Mouse (Mus musculus) heart, embryonic 15.5 days (tissue): ENCODE results near the gene Tmem178. TPM values are rescaled to one million over a fixed set of nuclear protein-coding genes. Genes with fewer than 3 reads are reported as not detected.

ENCODE experiments used
- ATAC-seq: fragments of 200-750 bp; cut with Nextera tagmentation; replicated peaks from 2 replicates; pipeline ENCODE4 v1.8.0; 2017; ENCODE audit warnings: low read depth, moderate TSS enrichment; ENCODE audit not compliant: insufficient number of reproducible peaks, insufficient read depth, low FRiP score
- H3K27ac ChIP-seq: fragments of 300-500 bp; sonication (generic); 2 replicates; pipeline ENCODE4 v1.5.1; 2015; ENCODE audit warnings: mild to moderate bottlenecking, inconsistent platforms
- H3K27me3 ChIP-seq: fragments of 300-500 bp; sonication (generic); 2 replicates; pipeline ENCODE4 v1.6.1; 2015; ENCODE audit warnings: inconsistent platforms
- H3K36me3 ChIP-seq: fragments of 300-500 bp; sonication (generic); 2 replicates; pipeline ENCODE4 v1.6.1; 2015; ENCODE audit warnings: mild to moderate bottlenecking, inconsistent platforms
- H3K4me1 ChIP-seq: fragments of 300-500 bp; sonication (generic); replicated peaks from 2 replicates; pipeline ENCODE4 v1.6.1; 2015; ENCODE audit warnings: inconsistent platforms
- H3K4me2 ChIP-seq: fragments of 300-500 bp; sonication (generic); 2 replicates; pipeline ENCODE4 v1.6.1; 2015; ENCODE audit warnings: inconsistent platforms, mild to moderate bottlenecking, moderate library complexity
- H3K4me3 ChIP-seq: fragments of 300-500 bp; sonication (generic); 2 replicates; pipeline ENCODE4 v1.5.1; 2015; ENCODE audit warnings: mild to moderate bottlenecking, inconsistent platforms
- H3K9ac ChIP-seq: fragments of 300-500 bp; sonication (generic); 2 replicates; pipeline ENCODE4 v1.6.1; 2015; ENCODE audit warnings: mild to moderate bottlenecking, inconsistent platforms
- H3K9me3 ChIP-seq: fragments of 300-500 bp; sonication (generic); replicated peaks from 2 replicates; pipeline ENCODE4 v1.6.1; 2016; ENCODE audit warnings: inconsistent platforms
- WGBS: fragments of 180-500 bp; shearing (Covaris S2); methylation state at CpG from one replicate; pipeline ENCODE4 v1.1.7; 2015; ENCODE audit warnings: mixed read lengths; 5-methylcytosine and 5-hydroxymethylcytosine counted together
- polyA plus RNA-seq: library from polyadenylated mRNA; unstranded; fragments of >200 nt; fragmentation: Nextera tagmentation; extraction: Ambion mirVana; gene quantifications from 2 replicates; pipeline ENCODE4 v1.2.1, GENCODE M21; 2015

The Tmem178 gene
- polyA plus RNA-seq, 1 experiment from 2014 or later, result 5.5 TPM

DNA sequence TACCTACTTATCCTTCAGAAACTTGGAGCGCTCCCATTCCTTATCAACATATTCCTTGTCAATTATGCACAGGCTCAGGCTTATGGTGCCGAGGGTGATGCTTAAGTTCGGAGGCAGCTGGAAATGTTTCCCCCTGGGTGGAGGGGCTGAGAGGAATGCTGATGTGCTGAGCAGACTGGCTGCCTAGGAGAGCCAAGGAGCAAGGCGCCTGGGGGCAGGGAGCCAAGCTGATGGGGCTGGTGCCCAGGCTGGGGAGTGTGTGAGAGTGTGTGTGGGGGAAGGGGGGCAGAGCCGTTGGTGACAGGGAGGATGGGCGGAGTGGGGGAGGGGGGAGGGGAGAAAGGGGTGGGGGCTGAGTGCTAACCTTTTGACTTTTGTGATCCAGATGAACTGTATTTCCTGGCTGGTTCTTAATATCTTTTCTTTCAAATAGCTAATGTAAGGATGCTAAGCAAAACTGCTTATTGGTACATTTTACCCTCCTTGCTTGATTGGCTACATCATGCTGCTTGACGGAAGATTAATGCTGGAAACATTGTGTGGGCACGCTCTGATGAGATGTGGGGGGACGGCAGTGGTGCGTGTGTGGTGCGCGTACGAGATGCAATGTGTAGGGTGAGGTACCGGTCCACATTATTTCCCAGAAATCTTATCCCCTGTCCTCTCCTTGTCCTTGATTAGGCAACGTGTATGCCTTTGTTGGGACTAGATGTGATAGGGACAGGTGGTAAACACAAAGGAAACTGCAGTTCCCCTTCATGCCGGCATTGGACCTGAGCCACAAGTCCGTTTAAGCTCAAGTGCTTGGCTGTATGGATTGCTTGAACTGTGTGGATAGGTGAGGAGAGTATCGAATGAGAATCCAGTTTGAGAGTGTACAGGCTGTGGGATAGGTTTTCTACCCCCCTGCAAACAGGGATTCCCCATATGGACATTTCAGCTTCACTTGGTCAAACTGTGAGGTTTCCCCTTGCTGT, 25.5 kb downstream of the Tmem178 start:
- peaks cover 24% of the 10 kb centered on the region for H3K4me1 ChIP-seq
- H3K27ac ChIP-seq, result peak overlapping the region; percentile 1; the same call in 1 of the 2 replicates
- peak; percentile 69; the same call in 1 of the 2 replicates for ATAC-seq
- no peak overlapping the region for H3K4me3 ChIP-seq
- H3K9me3 ChIP-seq, result no peaks in the 10 kb centered on the region
- peak overlapping the region; percentile 54; the same call in 1 of the 2 replicates for H3K4me2 ChIP-seq
- 53% methylated on average over 18 of the region's 18 CpGs for WGBS
- no peak overlapping the region; the same call in 1 of the 2 replicates for H3K9ac ChIP-seq
- H3K36me3 ChIP-seq, result no peaks in the 10 kb centered on the region
- H3K27me3 ChIP-seq, result no peaks in the 10 kb centered on the region

DNA sequence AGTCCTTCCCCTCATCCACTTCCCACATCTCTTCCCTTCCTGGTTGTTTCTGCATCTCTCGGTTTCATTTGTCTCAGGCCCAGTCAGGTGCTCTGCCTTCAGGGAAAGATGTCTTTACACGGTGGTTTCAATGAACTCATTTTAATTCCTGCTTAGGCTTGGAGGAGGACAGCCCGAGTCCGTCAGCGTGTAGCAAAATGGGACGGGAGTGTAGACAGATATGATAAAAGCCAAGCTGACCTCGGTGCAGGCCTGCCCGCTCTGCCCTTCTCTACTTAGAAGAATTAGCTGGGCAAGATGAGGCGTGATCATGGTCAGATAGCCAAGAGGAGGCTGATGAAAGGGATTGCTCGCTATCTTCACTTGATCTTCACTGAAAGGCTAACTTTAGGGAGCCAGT, 26.3 kb downstream of the Tmem178 start:
- ATAC-seq, result no peak
- peak overlapping the region; percentile 54 for H3K4me2 ChIP-seq
- peaks cover 24% of the 10 kb centered on the region for H3K4me1 ChIP-seq
- peak overlapping the region; percentile 26 for H3K27ac ChIP-seq
- no peaks in the 10 kb centered on the region for H3K9me3 ChIP-seq
- no peaks in the 10 kb centered on the region for H3K36me3 ChIP-seq
- H3K4me3 ChIP-seq, result 0 out of 2 replicates have a peak overlapping the region, but pooled peaks have one; percentile 25
- WGBS, result 38% methylated on average over 10 of the region's 10 CpGs
- no peaks in the 10 kb centered on the region for H3K27me3 ChIP-seq
- H3K9ac ChIP-seq, result no peak overlapping the region

DNA sequence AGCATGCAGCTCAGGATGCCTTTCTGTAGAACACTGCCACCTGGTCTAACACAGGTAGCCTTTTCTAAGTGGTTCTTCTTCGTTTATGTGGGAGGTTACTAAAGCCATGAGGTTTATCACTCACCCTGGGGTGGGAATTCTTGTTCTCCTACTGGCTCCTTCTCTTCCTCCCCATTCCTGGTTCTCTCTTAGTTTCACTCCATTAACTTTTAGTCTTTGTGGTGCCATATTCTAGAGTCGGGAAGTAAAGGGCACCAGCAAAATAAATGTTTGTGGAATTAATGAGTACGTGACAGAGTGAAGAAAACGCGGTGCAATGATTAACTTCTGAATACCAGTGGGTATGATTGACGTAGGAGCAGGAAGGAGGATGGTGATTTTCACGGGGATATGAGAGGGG, 28.5 kb downstream of the Tmem178 start:
- no peak overlapping the region for H3K27ac ChIP-seq
- 87% methylated on average over 7 of the region's 7 CpGs for WGBS
- H3K9ac ChIP-seq, result no peak overlapping the region
- no peaks in the 10 kb centered on the region for H3K36me3 ChIP-seq
- H3K4me2 ChIP-seq, result no peak overlapping the region
- no peaks in the 10 kb centered on the region for H3K27me3 ChIP-seq
- H3K4me1 ChIP-seq, result peaks cover 24% of the 10 kb centered on the region
- H3K9me3 ChIP-seq, result no peaks in the 10 kb centered on the region
- no peak overlapping the region for H3K4me3 ChIP-seq
- no peak for ATAC-seq

DNA sequence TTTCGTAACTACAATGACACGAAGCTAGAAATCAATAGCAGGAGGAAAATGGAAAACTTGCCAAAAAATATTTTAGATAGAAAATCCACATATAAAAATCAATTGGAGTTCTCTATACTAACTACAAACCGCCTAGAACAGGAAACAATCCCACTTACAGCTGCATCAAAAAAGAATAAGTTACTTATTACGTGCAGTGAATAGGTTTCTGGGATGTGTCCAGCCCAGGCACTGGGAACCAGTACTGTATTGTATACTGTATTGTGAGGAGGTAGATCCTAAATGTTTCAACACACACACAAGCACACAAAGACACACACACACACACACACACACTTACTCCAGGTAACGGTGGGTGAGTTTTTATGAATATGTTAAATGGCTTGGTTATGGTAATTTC, 32.8 kb downstream of the Tmem178 start:
- no peaks in the 10 kb centered on the region for H3K36me3 ChIP-seq
- H3K9ac ChIP-seq, result no peak overlapping the region
- no peaks in the 10 kb centered on the region for H3K27me3 ChIP-seq
- ATAC-seq, result no peak
- no peak overlapping the region for H3K4me3 ChIP-seq
- WGBS, result 87% methylated on average over 5 of the region's 5 CpGs
- no peak overlapping the region for H3K4me2 ChIP-seq
- no peak overlapping the region for H3K27ac ChIP-seq
- peaks cover 8% of the 10 kb centered on the region; the same call in 1 of the 2 replicates for H3K4me1 ChIP-seq
- no peaks in the 10 kb centered on the region for H3K9me3 ChIP-seq

DNA sequence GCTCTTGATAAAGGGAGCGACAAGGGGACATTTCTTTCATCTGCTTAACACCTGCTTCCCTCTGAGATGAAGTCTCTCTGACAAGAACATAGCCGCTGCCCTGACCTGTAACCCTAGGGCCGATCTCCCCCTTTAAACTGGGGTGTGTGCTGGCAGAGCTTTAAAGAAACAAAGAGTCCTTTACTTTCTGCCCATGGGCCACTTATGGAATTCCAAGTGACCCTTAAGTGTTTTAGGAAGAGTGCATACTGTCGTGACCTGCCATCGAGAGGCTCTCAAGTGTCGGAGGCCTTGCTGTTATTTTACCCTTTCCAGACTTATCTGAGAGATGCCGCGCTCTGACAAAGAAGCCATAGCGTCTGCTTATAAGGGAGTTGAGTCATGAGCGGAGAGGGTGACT, 35.7 kb downstream of the Tmem178 start:
- H3K27ac ChIP-seq, result no peak overlapping the region
- no peaks in the 10 kb centered on the region for H3K9me3 ChIP-seq
- H3K4me2 ChIP-seq, result no peak overlapping the region
- H3K4me3 ChIP-seq, result no peak overlapping the region
- no peak for ATAC-seq
- H3K9ac ChIP-seq, result no peak overlapping the region
- peaks cover 9% of the 10 kb centered on the region; the same call in 1 of the 2 replicates for H3K4me1 ChIP-seq
- no peaks in the 10 kb centered on the region for H3K36me3 ChIP-seq
- H3K27me3 ChIP-seq, result no peaks in the 10 kb centered on the region
- 56% methylated on average over 10 of the region's 10 CpGs for WGBS

DNA sequence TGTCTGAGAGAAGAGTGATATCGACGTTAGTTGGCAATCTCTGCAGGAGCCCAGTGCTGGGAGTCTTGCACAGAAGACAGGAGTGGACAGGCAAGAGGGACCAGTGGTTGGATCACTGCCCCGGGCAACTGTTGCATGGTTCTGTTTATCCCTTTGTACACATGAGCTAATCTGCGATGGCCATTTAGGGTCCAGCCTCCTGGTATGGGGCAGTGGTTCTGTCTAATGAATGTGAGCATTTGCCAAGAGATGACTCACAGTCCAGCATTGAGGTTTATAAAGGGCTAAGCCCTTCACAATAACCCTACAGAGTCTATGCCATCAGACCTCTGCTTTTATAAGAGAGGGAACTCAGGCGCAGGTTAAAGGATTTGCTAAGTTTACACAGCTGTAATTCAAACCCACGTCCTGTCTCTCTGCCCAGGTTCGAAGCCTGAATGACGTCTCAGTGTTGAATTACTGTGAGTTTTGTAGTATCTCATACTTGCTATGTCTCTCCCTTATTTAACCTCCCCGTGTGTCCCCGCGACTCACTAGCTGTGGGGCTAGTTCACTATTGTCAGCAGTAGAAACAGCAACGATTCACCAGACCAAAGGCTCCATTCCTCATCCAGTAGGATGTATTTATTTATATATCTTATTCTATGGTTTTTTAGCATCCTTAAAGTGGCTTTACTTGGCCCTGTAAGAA, 37.4 kb downstream of the Tmem178 start:
- no peak overlapping the region for H3K4me2 ChIP-seq
- 0 out of 2 replicates have a peak overlapping the region, but pooled peaks have one; percentile 18 for H3K27ac ChIP-seq

DNA sequence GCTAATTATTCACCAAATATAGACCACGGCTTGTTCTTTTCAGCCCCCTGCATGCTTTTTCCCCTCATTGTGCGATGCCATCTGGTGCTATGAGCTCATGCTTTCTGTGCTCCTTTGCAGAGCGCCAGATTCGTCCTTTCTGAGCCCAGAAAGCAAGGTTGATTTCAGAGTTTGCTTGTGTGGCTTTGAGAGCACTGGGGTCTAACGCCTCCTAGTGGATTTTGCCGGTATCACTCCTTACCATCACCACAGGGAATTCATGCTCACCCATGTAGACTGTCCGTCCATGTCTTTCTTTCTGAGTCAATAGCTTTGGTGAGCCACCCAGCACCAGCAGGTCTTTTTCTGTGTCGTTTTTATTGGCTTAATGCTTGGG, 38.0 kb downstream of the Tmem178 start:
- Histone ChIP-seq H3K4me3 (no peak overlapping the region), H3K27me3 (no peaks in the 10 kb centered on the region), H3K9me3 (no peaks in the 10 kb centered on the region), H3K27ac (0 out of 2 replicates have a peak overlapping the region, but pooled peaks have one; percentile 18), H3K9ac (no peak overlapping the region), H3K36me3 (no peaks in the 10 kb centered on the region), H3K4me1 (peaks cover 9% of the 10 kb centered on the region; the same call in 1 of the 2 replicates), H3K4me2 (no peak overlapping the region)
- no peak for ATAC-seq
- WGBS, result 16% methylated on average over 8 of the region's 8 CpGs

More for the DNA sequence above, 37.4 kb downstream of the Tmem178 start:
- 0 out of 2 replicates have a peak, but pooled peaks have one; percentile 31 for ATAC-seq
- H3K4me3 ChIP-seq, result no peak overlapping the region
- H3K36me3 ChIP-seq, result no peaks in the 10 kb centered on the region
- H3K9ac ChIP-seq, result no peak overlapping the region
- peaks cover 9% of the 10 kb centered on the region; the same call in 1 of the 2 replicates for H3K4me1 ChIP-seq
- WGBS, result 66% methylated on average over 12 of the region's 12 CpGs
- H3K9me3 ChIP-seq, result no peaks in the 10 kb centered on the region
- H3K27me3 ChIP-seq, result no peaks in the 10 kb centered on the region

DNA sequence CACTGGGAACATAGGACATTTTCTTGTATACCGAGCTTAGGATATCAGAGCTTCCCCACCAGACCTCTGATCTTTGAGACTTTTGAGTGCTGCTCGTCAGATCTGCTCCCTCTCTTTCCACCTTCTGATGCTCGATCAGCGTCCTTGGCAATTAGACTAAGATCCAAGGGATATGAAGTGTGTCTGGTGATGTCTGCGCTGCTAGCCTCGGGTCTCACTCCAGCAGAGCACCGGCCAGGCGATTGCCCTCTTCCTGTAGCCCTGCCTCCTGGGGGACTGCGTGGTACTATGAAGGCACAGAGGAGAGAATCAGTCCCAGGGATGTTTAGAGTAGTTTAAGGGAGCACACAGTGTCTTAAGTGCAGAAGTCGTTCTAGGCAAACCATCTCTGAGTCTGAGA, 38.5 kb downstream of the Tmem178 start:
- peaks cover 11% of the 10 kb centered on the region; the same call in 1 of the 2 replicates for H3K4me1 ChIP-seq
- no peaks in the 10 kb centered on the region for H3K27me3 ChIP-seq
- no peak overlapping the region for H3K9ac ChIP-seq
- H3K4me3 ChIP-seq, result no peak overlapping the region
- no peak for ATAC-seq
- no peak overlapping the region for H3K27ac ChIP-seq
- H3K4me2 ChIP-seq, result no peak overlapping the region
- no peaks in the 10 kb centered on the region for H3K9me3 ChIP-seq
- H3K36me3 ChIP-seq, result no peaks in the 10 kb centered on the region
- 76% methylated on average over 10 of the region's 10 CpGs for WGBS

DNA sequence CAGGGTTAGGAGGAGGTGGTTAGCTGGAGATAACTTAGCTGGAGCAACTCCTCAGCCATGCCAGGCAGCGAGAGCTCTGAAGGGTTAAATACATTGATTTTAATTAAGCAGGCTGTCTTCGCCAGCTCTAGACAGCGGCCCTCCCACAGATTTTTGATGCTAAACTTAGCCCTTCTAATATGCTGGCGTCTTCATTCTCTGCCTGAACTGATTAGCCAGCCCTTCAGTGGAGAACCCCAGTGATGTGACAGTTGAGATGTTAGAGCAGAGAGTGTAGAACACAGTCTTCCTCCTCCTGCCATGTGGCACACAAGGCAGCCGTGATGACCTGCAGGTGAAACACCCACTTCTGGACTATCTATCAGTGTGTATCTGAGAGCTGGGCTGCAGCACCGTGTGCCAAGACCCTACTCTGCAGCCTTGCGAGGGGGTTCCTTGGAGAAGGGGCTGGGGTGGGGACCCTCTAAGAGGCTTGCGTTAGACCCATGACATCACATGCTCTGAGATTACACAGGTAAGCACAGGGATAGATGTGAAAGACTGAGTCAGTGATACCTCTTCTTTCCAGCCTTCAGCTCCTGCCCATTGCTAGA, 47.2 kb downstream of the Tmem178 start:
- Histone ChIP-seq H3K27ac (peak overlapping the region; percentile 26), H3K27me3 (no peaks in the 10 kb centered on the region), H3K9me3 (no peaks in the 10 kb centered on the region), H3K4me3 (no peak overlapping the region), H3K36me3 (no peaks in the 10 kb centered on the region), H3K4me1 (peaks cover 10% of the 10 kb centered on the region), H3K9ac (no peak overlapping the region), H3K4me2 (no peak overlapping the region)
- WGBS, result 44% methylated on average over 8 of the region's 8 CpGs
- no peak; the same call in 1 of the 2 replicates for ATAC-seq

DNA sequence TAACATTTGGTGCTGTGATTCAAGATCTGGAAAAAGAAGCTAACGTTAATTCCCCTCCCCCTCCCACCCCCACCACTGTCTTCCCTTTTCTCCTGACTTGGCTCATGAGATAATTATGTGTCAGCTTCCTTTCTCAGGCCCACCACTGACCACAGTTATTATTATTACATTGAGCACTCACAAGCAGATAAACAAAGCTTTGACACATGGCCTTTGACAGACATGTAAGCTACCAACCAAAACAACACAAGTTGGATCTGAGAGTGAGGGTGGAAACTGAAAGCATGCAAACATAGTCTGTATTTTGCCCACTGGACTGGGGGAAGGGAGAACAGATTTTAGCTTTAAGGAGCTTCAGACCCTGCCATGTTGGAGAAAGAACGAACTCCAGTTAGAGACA, 52.8 kb downstream of the Tmem178 start:
- Histone ChIP-seq H3K4me1 (no peaks in the 10 kb centered on the region), H3K36me3 (no peaks in the 10 kb centered on the region), H3K9me3 (no peaks in the 10 kb centered on the region), H3K27ac (no peak overlapping the region), H3K27me3 (no peaks in the 10 kb centered on the region), H3K4me2 (no peak overlapping the region), H3K9ac (no peak overlapping the region), H3K4me3 (no peak overlapping the region)
- ATAC-seq, result no peak
- WGBS, result 60% methylated on average over 2 of the region's 2 CpGs

DNA sequence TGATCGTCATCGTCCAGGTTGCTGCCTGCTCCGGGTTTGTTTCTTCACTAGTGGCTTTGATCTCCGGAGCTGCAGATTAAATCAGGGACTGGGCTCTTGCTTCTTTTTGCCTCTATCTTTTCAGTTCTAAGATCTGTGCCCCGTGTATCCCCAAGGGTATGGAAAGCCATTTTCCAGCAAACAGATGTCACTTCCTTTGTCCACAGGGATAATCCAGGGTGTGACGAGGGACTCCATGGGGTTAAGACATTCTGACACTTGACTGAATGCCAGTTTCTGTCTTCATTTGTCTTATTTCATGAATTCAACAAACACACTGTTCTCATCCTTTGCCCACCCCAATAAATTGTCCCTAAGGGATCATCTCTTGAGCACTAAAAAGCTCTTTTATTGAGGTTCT, 54.5 kb downstream of the Tmem178 start:
- no peak overlapping the region for H3K4me2 ChIP-seq
- peaks cover 3% of the 10 kb centered on the region for H3K4me1 ChIP-seq
- 63% methylated on average over 6 of the region's 6 CpGs for WGBS
- no peaks in the 10 kb centered on the region for H3K27me3 ChIP-seq
- H3K36me3 ChIP-seq, result no peaks in the 10 kb centered on the region
- H3K9ac ChIP-seq, result no peak overlapping the region
- no peak for ATAC-seq
- H3K27ac ChIP-seq, result no peak overlapping the region
- H3K9me3 ChIP-seq, result no peaks in the 10 kb centered on the region
- no peak overlapping the region for H3K4me3 ChIP-seq
